In the genomic region with DNA sequence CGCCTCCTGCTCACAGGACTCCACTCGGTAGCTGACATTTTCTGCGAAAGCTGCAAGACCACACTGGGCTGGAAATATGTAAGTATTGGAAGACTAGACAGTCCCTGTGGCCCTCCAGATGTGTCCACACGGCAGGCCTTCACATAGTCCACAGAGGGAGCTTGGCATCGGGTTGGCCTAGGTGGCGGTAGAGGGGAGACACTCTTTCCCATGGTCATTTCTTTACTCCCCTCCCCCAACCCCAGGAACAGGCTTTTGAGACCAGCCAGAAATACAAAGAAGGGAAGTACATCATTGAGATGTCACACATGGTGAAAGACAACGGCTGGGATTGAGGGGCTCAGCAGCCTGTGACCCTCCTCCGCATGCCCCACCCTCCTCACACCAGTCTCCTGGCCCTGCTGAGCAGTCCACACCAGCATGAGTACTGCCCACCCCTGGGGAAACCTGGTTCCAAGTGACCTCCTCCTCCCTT, we compare ENCODE assay signal across 8 mouse cellular contexts. TPM values are rescaled to one million over a fixed set of nuclear protein-coding genes. Genes with fewer than 3 reads are reported as not detected.
A peak's percentile ranks its signal among the peaks of the same experiment; 100 is the strongest.
DNase-seq lines count a peak whose midpoint lies in the region; ATAC-seq and TF ChIP-seq lines count a peak whose summit lies in the region.

No protein-coding gene starts in this region.

- no peak for DNase-seq in kidney, adult 9 months
- no peak for DNase-seq in ovary, postnatal 10 days (ENCODE audit: low spot score)
- DNase-seq in layer of hippocampus, postnatal 25 days (ENCODE audit: extremely low spot score in 1 of 2, low spot score in 1 of 2), result no peak

- peak; percentile 56 for ATAC-seq in kidney, embryonic 16.5 days (ENCODE audit: low FRiP score, low TSS enrichment)
- no peak for ATAC-seq in embryonic facial prominence, embryonic 13.5 days (ENCODE audit: insufficient number of reproducible peaks, insufficient read depth, low FRiP score, low TSS enrichment, low read depth)
- no peak for ATAC-seq in intestine, postnatal 0 days
- ATAC-seq in midbrain, embryonic 16.5 days, result no peak
- no peak for ATAC-seq in megakaryocyte progenitor cell, adult 5-6 weeks (replicated peaks; ENCODE audit: poor library complexity)

- H3K4me2 ChIP-seq in kidney, embryonic 16.5 days (replicated peaks; ENCODE audit: low read depth, low read length), result peak overlapping the region; percentile 50
- peak overlapping the region; percentile 75 for H3K4me2 ChIP-seq in embryonic facial prominence, embryonic 13.5 days
- peak overlapping the region; percentile 24; the same call in 1 of the 2 replicates for H3K4me2 ChIP-seq in intestine, postnatal 0 days (replicated peaks; ENCODE audit: low read depth)
- H3K4me2 ChIP-seq in midbrain, embryonic 16.5 days (ENCODE audit: low read length), result peak overlapping the region; percentile 66

- H3K9ac ChIP-seq in kidney, embryonic 16.5 days (replicated peaks; ENCODE audit: low read length), result peak overlapping the region; percentile 55; the same call in 1 of the 2 replicates
- peak overlapping the region; percentile 59; the same call in 1 of the 2 replicates for H3K9ac ChIP-seq in embryonic facial prominence, embryonic 13.5 days
- no peak overlapping the region for H3K9ac ChIP-seq in intestine, postnatal 0 days (ENCODE audit: low read depth, low read length)
- peak overlapping the region; percentile 65 for H3K9ac ChIP-seq in midbrain, embryonic 16.5 days (ENCODE audit: low read depth, low read length)

- H3K27ac ChIP-seq in kidney, embryonic 16.5 days (ENCODE audit: low read length), result peak overlapping the region; percentile 84
- peak overlapping the region; percentile 71 for H3K27ac ChIP-seq in embryonic facial prominence, embryonic 13.5 days
- peak overlapping the region; percentile 41; the same call in 1 of the 2 replicates for H3K27ac ChIP-seq in intestine, postnatal 0 days (ENCODE audit: low read depth, low read length)
- peak overlapping the region; percentile 31 for H3K27ac ChIP-seq in midbrain, embryonic 16.5 days (ENCODE audit: low read length)

- peak; percentile 58 for TF ChIP-seq CTCF in intestine, postnatal 0 days (IDR thresholded peaks at IDR 0.05; ENCODE audit: low read depth)

- H3K4me1 ChIP-seq in kidney, embryonic 16.5 days (ENCODE audit: insufficient read depth, low read length), result peaks cover 82% of the 10 kb centered on the region
- peaks cover 93% of the 10 kb centered on the region for H3K4me1 ChIP-seq in embryonic facial prominence, embryonic 13.5 days
- H3K4me1 ChIP-seq in intestine, postnatal 0 days (replicated peaks; ENCODE audit: control insufficient read depth, insufficient read depth, low read length), result peaks cover 15% of the 10 kb centered on the region
- peaks cover 72% of the 10 kb centered on the region for H3K4me1 ChIP-seq in midbrain, embryonic 16.5 days (ENCODE audit: control insufficient read depth, insufficient read depth, low read length)

- WGBS in kidney, embryonic 16.5 days, result 3% methylated on average over 8 of the region's 8 CpGs
- WGBS in embryonic facial prominence, embryonic 13.5 days, result 8% methylated on average over 8 of the region's 8 CpGs
- WGBS in intestine, postnatal 0 days, result 9% methylated on average over 8 of the region's 8 CpGs
- 2% methylated on average over 8 of the region's 8 CpGs for WGBS in midbrain, embryonic 16.5 days

- no peaks in the 10 kb centered on the region for H3K9me3 ChIP-seq in kidney, embryonic 16.5 days (ENCODE audit: low read length)
- no peaks in the 10 kb centered on the region for H3K9me3 ChIP-seq in embryonic facial prominence, embryonic 13.5 days
- H3K9me3 ChIP-seq in intestine, postnatal 0 days (ENCODE audit: control insufficient read depth), result no peaks in the 10 kb centered on the region
- no peaks in the 10 kb centered on the region for H3K9me3 ChIP-seq in midbrain, embryonic 16.5 days (replicated peaks; ENCODE audit: control insufficient read depth, low read length, poor library complexity, severe bottlenecking)

- H3K4me3 ChIP-seq in kidney, embryonic 16.5 days (ENCODE audit: low read length), result no peak overlapping the region; the same call in 1 of the 2 replicates
- H3K4me3 ChIP-seq in embryonic facial prominence, embryonic 13.5 days, result 0 out of 2 replicates have a peak overlapping the region, but pooled peaks have one; percentile 2
- no peak overlapping the region for H3K4me3 ChIP-seq in intestine, postnatal 0 days (ENCODE audit: low read depth, low read length)
- H3K4me3 ChIP-seq in midbrain, embryonic 16.5 days (ENCODE audit: low read depth, low read length), result peak overlapping the region; percentile 49

- H3K27me3 ChIP-seq in kidney, embryonic 16.5 days (ENCODE audit: insufficient read depth, low read length), result no peaks in the 10 kb centered on the region
- peaks cover 2% of the 10 kb centered on the region; the same call in 1 of the 2 replicates for H3K27me3 ChIP-seq in embryonic facial prominence, embryonic 13.5 days
- H3K27me3 ChIP-seq in intestine, postnatal 0 days (replicated peaks; ENCODE audit: control insufficient read depth, insufficient read depth, low read length), result peaks cover 24% of the 10 kb centered on the region
- no peaks in the 10 kb centered on the region for H3K27me3 ChIP-seq in midbrain, embryonic 16.5 days (ENCODE audit: control insufficient read depth, insufficient read depth, low read depth, low read length)

- peaks cover 7% of the 10 kb centered on the region; the same call in 1 of the 2 replicates for H3K36me3 ChIP-seq in kidney, embryonic 16.5 days (ENCODE audit: insufficient read depth, low read length)
- H3K36me3 ChIP-seq in embryonic facial prominence, embryonic 13.5 days, result peaks cover 18% of the 10 kb centered on the region
- no peaks in the 10 kb centered on the region for H3K36me3 ChIP-seq in intestine, postnatal 0 days (ENCODE audit: control insufficient read depth, insufficient read depth)
- no peaks in the 10 kb centered on the region for H3K36me3 ChIP-seq in midbrain, embryonic 16.5 days (ENCODE audit: control insufficient read depth, insufficient read depth, low read length)

RNA-seq across cellular contexts. Expression of gene Ypel4, which starts 3.6 kb away (rescaled TPM):
- polyA plus RNA-seq in kidney, embryonic 16.5 days (2015; fragmentation: Nextera tagmentation; extraction: Ambion mirVana), result 5.4 and 9.4 TPM in 2 replicates
- polyA plus RNA-seq in embryonic facial prominence, embryonic 13.5 days (2015; fragmentation: Nextera tagmentation; extraction: Ambion mirVana), result 9.8 and 12.1 TPM in 2 replicates
- 1.8 and 1.9 TPM in 2 replicates for polyA plus RNA-seq in intestine, postnatal 0 days (2015; fragmentation: Nextera tagmentation; extraction: Ambion mirVana)
- 27.7 and 28.1 TPM in 2 replicates for polyA plus RNA-seq in midbrain, embryonic 16.5 days (2015; fragmentation: Nextera tagmentation; extraction: Ambion mirVana)
- 0.07 and 0.12 TPM in 2 replicates for total RNA-seq in megakaryocyte progenitor cell, adult 5-6 weeks (2015)
- 0.27 TPM in 1 of 2 replicates, not detected in the other for total RNA-seq in megakaryocyte progenitor cell, adult 5-6 weeks (2017)
- 10 to 100 TPM; 60.0 to 67.5 TPM for total RNA-seq in layer of hippocampus, postnatal 25 days (2021)

RNA-seq across cellular contexts. Expression of gene Gm19426, which starts 6.0 kb away (rescaled TPM):
- polyA plus RNA-seq in kidney, embryonic 16.5 days (2015; fragmentation: Nextera tagmentation; extraction: Ambion mirVana), result 9.8 and 10.9 TPM in 2 replicates
- polyA plus RNA-seq in embryonic facial prominence, embryonic 13.5 days (2015; fragmentation: Nextera tagmentation; extraction: Ambion mirVana), result 8.6 and 9.6 TPM in 2 replicates
- polyA plus RNA-seq in intestine, postnatal 0 days (2015; fragmentation: Nextera tagmentation; extraction: Ambion mirVana), result 2.2 and 2.5 TPM in 2 replicates
- polyA plus RNA-seq in midbrain, embryonic 16.5 days (2015; fragmentation: Nextera tagmentation; extraction: Ambion mirVana), result 4.3 and 4.8 TPM in 2 replicates
- 0.39 TPM in 1 of 2 replicates, not detected in the other for total RNA-seq in megakaryocyte progenitor cell, adult 5-6 weeks (2015)
- not detected in 2 replicates for total RNA-seq in megakaryocyte progenitor cell, adult 5-6 weeks (2017)
- 1 to 10 TPM; 1.8 to 2.2 TPM for total RNA-seq in layer of hippocampus, postnatal 25 days (2021)

RNA-seq across cellular contexts. Expression of gene Clp1, which starts 10.3 kb away (rescaled TPM):
- polyA plus RNA-seq in kidney, embryonic 16.5 days (2015; fragmentation: Nextera tagmentation; extraction: Ambion mirVana), result 31.1 and 32.1 TPM in 2 replicates
- 32.7 and 39.0 TPM in 2 replicates for polyA plus RNA-seq in embryonic facial prominence, embryonic 13.5 days (2015; fragmentation: Nextera tagmentation; extraction: Ambion mirVana)
- polyA plus RNA-seq in intestine, postnatal 0 days (2015; fragmentation: Nextera tagmentation; extraction: Ambion mirVana), result 18.1 and 21.8 TPM in 2 replicates
- polyA plus RNA-seq in midbrain, embryonic 16.5 days (2015; fragmentation: Nextera tagmentation; extraction: Ambion mirVana), result 20.1 and 23.0 TPM in 2 replicates
- 42.5 and 44.7 TPM in 2 replicates for total RNA-seq in megakaryocyte progenitor cell, adult 5-6 weeks (2015)
- total RNA-seq in megakaryocyte progenitor cell, adult 5-6 weeks (2017), result 37.3 and 43.5 TPM in 2 replicates
- 1 to 10 TPM; 8.1 to 8.7 TPM for total RNA-seq in layer of hippocampus, postnatal 25 days (2021)

RNA-seq across cellular contexts. Expression of gene Zdhhc5, which starts 22.5 kb away (rescaled TPM):
- 30.4 and 30.6 TPM in 2 replicates for polyA plus RNA-seq in kidney, embryonic 16.5 days (2015; fragmentation: Nextera tagmentation; extraction: Ambion mirVana)
- 25.2 and 29.6 TPM in 2 replicates for polyA plus RNA-seq in embryonic facial prominence, embryonic 13.5 days (2015; fragmentation: Nextera tagmentation; extraction: Ambion mirVana)
- 27.6 and 28.4 TPM in 2 replicates for polyA plus RNA-seq in intestine, postnatal 0 days (2015; fragmentation: Nextera tagmentation; extraction: Ambion mirVana)
- 19.5 and 21.3 TPM in 2 replicates for polyA plus RNA-seq in midbrain, embryonic 16.5 days (2015; fragmentation: Nextera tagmentation; extraction: Ambion mirVana)
- 44.0 and 46.1 TPM in 2 replicates for total RNA-seq in megakaryocyte progenitor cell, adult 5-6 weeks (2015)
- total RNA-seq in megakaryocyte progenitor cell, adult 5-6 weeks (2017), result 29.1 and 30.6 TPM in 2 replicates
- 10 to 100 TPM; 37.3 to 37.7 TPM for total RNA-seq in layer of hippocampus, postnatal 25 days (2021)

RNA-seq across cellular contexts. Expression of gene Serping1, which starts 37.8 kb away (rescaled TPM):
- polyA plus RNA-seq in kidney, embryonic 16.5 days (2015; fragmentation: Nextera tagmentation; extraction: Ambion mirVana), result 115 and 119 TPM in 2 replicates
- 26.0 and 31.3 TPM in 2 replicates for polyA plus RNA-seq in embryonic facial prominence, embryonic 13.5 days (2015; fragmentation: Nextera tagmentation; extraction: Ambion mirVana)
- polyA plus RNA-seq in intestine, postnatal 0 days (2015; fragmentation: Nextera tagmentation; extraction: Ambion mirVana), result 49.4 and 50.7 TPM in 2 replicates
- 28.3 and 29.0 TPM in 2 replicates for polyA plus RNA-seq in midbrain, embryonic 16.5 days (2015; fragmentation: Nextera tagmentation; extraction: Ambion mirVana)
- 0.22 TPM in 1 of 2 replicates, not detected in the other for total RNA-seq in megakaryocyte progenitor cell, adult 5-6 weeks (2015)
- total RNA-seq in megakaryocyte progenitor cell, adult 5-6 weeks (2017), result not detected in 2 replicates
- total RNA-seq in layer of hippocampus, postnatal 25 days (2021), result 1 to 10 TPM; 5.7 to 7.4 TPM

Comparison
In these comparisons a context has a peak if more than half of its experiments do, and no peak if none do; other contexts are left out.
1. H3K27ac ChIP-seq: peak in every context shown above with its lines; median percentile 84 in kidney, embryonic 16.5 days; 71 in embryonic facial prominence, embryonic 13.5 days; 41 in intestine, postnatal 0 days; 31 in midbrain, embryonic 16.5 days.
2. H3K4me2 ChIP-seq: peak in every context shown above with its lines; median percentile 75 in embryonic facial prominence, embryonic 13.5 days; 66 in midbrain, embryonic 16.5 days; 50 in kidney, embryonic 16.5 days; 24 in intestine, postnatal 0 days.
3. H3K4me3 ChIP-seq: peak in embryonic facial prominence, embryonic 13.5 days (single experiment) and midbrain, embryonic 16.5 days (single experiment); none in kidney, embryonic 16.5 days (single experiment) and intestine, postnatal 0 days (single experiment).